Mouse (Mus musculus) heart, embryonic 15.5 days (tissue): ENCODE data around the gene Mlkl. TPM values are rescaled to one million over a fixed set of nuclear protein-coding genes. Genes with fewer than 3 reads are reported as not detected.

ENCODE experiments used
- ATAC-seq: fragments of 200-750 bp; cut with Nextera tagmentation; replicated peaks from 2 replicates; pipeline ENCODE4 v1.8.0; 2017; ENCODE audit warnings: low read depth, moderate TSS enrichment; ENCODE audit not compliant: insufficient number of reproducible peaks, insufficient read depth, low FRiP score
- H3K27ac ChIP-seq: fragments of 300-500 bp; sonication (generic); 2 replicates; pipeline ENCODE4 v1.5.1; 2015; ENCODE audit warnings: mild to moderate bottlenecking, inconsistent platforms
- H3K27me3 ChIP-seq: fragments of 300-500 bp; sonication (generic); 2 replicates; pipeline ENCODE4 v1.6.1; 2015; ENCODE audit warnings: inconsistent platforms
- H3K36me3 ChIP-seq: fragments of 300-500 bp; sonication (generic); 2 replicates; pipeline ENCODE4 v1.6.1; 2015; ENCODE audit warnings: mild to moderate bottlenecking, inconsistent platforms
- H3K4me1 ChIP-seq: fragments of 300-500 bp; sonication (generic); replicated peaks from 2 replicates; pipeline ENCODE4 v1.6.1; 2015; ENCODE audit warnings: inconsistent platforms
- H3K4me2 ChIP-seq: fragments of 300-500 bp; sonication (generic); 2 replicates; pipeline ENCODE4 v1.6.1; 2015; ENCODE audit warnings: inconsistent platforms, mild to moderate bottlenecking, moderate library complexity
- H3K4me3 ChIP-seq: fragments of 300-500 bp; sonication (generic); 2 replicates; pipeline ENCODE4 v1.5.1; 2015; ENCODE audit warnings: mild to moderate bottlenecking, inconsistent platforms
- H3K9ac ChIP-seq: fragments of 300-500 bp; sonication (generic); 2 replicates; pipeline ENCODE4 v1.6.1; 2015; ENCODE audit warnings: mild to moderate bottlenecking, inconsistent platforms
- H3K9me3 ChIP-seq: fragments of 300-500 bp; sonication (generic); replicated peaks from 2 replicates; pipeline ENCODE4 v1.6.1; 2016; ENCODE audit warnings: inconsistent platforms
- WGBS: fragments of 180-500 bp; shearing (Covaris S2); methylation state at CpG from one replicate; pipeline ENCODE4 v1.1.7; 2015; ENCODE audit warnings: mixed read lengths; 5-methylcytosine and 5-hydroxymethylcytosine counted together
- polyA plus RNA-seq: library from polyadenylated mRNA; unstranded; fragments of >200 nt; fragmentation: Nextera tagmentation; extraction: Ambion mirVana; gene quantifications from 2 replicates; pipeline ENCODE4 v1.2.1, GENCODE M21; 2015

The Mlkl gene
- polyA plus RNA-seq, result 3.6 and 3.8 TPM in 2 replicates

DNA sequence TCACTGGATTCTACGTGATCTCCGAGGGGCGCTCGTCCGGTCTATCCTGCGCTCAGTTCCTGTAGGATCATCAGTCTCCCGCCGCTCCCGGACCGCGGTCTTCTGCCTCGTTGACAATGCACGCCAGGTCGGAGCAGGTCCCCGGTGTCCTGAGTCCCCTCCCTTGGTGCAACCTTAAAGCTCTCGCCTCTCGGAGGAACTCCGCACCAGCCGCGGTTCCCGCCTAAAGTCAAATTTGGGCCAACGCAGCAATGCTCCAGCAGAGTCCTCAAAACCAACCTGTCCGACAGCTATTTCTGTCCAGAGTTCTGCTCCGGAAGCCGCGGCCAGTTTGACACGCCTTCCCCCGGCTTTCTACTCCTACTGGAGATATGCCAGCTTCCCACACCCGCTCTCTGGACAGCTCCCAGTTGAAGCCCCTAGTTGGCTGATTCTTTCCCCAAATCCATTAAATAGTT, at the start of gene Mlkl:
Gene Mlkl (minus strand): TSS at position 288 of the 458 bp plus-strand sequence.
- Histone ChIP-seq H3K27ac (peak within 1 kb of the TSS; percentile 44), H3K36me3 (no peaks in the 10 kb centered on the region), H3K9ac (peak within 1 kb of the TSS; percentile 60), H3K27me3 (no peaks in the 10 kb centered on the region), H3K4me3 (peak within 1 kb of the TSS; percentile 64), H3K4me1 (peaks cover 9% of the 10 kb centered on the region), H3K4me2 (peak within 1 kb of the TSS; percentile 94), H3K9me3 (no peaks in the 10 kb centered on the region)
- WGBS, result under 1% methylated on average over 29 of the region's 29 CpGs
- peak; percentile 66 for ATAC-seq

DNA sequence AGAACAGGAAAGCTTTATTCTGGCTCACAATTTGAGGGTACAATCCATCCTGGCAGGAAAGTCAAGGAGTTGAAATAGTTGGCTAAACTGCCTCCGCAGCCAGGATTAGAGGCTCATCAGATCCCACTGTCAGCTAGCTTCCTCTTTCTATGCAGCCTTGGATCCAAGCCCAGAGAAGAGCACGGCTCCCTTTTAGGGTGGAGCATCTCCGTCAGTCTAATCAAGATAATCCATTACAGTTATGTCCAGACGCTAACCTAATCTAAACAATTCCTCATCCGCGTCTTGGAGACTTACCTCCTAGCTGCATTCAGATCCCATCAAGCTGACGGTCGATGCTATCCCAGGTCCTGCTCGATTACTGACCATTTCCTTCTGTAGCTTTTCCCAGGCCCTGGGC, 47.9 kb upstream of the Mlkl start:
- Histone ChIP-seq H3K27ac (no peak overlapping the region), H3K4me3 (no peak overlapping the region), H3K9ac (no peak overlapping the region), H3K36me3 (no peaks in the 10 kb centered on the region), H3K9me3 (no peaks in the 10 kb centered on the region), H3K4me1 (no peaks in the 10 kb centered on the region), H3K4me2 (no peak overlapping the region), H3K27me3 (peaks cover 41% of the 10 kb centered on the region)
- no peak for ATAC-seq
- 46% methylated on average over 9 of the region's 9 CpGs for WGBS

DNA sequence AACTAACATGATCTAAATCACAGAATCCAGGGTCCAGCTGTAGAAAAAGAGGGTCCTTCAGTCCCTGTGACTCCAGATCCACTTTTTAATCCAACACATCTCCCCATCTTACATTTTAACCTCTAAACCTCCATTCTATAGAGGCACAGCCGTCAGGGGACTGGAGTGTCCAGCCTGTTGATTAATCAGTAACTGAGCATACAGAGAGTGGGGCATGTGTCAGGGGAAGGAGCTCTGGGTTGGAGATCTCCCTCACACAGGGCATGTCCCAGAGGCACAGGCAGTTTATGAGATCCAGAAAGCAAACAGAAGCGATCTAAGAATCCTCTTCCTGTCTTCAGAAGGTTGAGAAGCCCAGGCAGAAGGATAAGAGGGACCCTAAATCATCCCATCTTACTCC, 46.7 kb upstream of the Mlkl start:
- Histone ChIP-seq H3K27me3 (peaks cover 29% of the 10 kb centered on the region), H3K4me2 (no peak overlapping the region), H3K27ac (no peak overlapping the region), H3K9ac (no peak overlapping the region), H3K9me3 (no peaks in the 10 kb centered on the region), H3K4me3 (no peak overlapping the region), H3K36me3 (no peaks in the 10 kb centered on the region), H3K4me1 (no peaks in the 10 kb centered on the region)
- 47% methylated on average over 2 of the region's 2 CpGs for WGBS
- ATAC-seq, result no peak

DNA sequence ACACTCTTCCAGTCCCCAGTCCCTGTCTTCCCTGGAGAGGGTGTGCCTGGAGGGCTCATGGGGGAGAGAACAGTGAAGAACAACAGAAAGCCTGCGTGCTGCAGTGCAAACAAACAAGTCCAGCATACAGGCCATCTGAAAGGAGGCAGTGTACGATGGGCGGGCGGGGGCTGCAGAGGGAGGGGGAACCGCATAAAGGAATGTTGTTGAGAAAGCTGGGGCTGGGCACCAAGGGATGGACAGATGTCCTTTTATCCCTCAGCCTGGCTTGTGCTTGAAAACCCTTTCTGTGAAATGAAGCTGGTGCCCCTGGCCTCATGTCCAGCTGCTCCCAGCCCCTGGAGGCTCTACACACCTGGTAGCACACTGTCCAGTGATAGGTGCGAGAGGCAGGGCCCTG, 37.2 kb upstream of the Mlkl start:
- no peaks in the 10 kb centered on the region for H3K9me3 ChIP-seq
- H3K9ac ChIP-seq, result no peak overlapping the region
- no peak for ATAC-seq
- no peak overlapping the region for H3K4me2 ChIP-seq
- H3K27ac ChIP-seq, result no peak overlapping the region
- 62% methylated on average over 6 of the region's 6 CpGs for WGBS
- H3K4me3 ChIP-seq, result no peak overlapping the region
- no peaks in the 10 kb centered on the region for H3K4me1 ChIP-seq
- H3K27me3 ChIP-seq, result no peaks in the 10 kb centered on the region
- H3K36me3 ChIP-seq, result no peaks in the 10 kb centered on the region

DNA sequence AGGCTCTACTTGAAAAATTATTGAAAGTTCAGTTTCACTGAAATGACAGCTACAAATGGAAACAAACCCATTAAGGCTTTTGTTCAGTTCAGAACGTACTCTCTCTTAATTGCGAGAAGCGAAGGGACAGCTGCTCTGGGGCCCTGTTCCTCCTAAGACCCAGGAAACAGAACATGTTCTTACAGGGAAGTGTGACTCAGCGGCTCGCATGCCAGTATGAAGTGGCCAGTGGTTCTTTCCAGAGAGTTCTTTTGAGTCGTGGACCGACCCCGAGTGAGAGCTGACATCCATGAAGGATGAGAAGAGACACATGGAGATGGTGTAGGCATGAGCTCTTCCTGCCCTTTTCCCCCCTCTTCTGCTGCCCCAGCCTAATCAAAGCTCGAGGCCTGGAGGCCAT, 31.7 kb upstream of the Mlkl start:
- Histone ChIP-seq H3K4me2 (no peak overlapping the region), H3K27ac (no peak overlapping the region), H3K4me1 (peaks cover 3% of the 10 kb centered on the region; the same call in 1 of the 2 replicates), H3K4me3 (no peak overlapping the region), H3K9ac (no peak overlapping the region), H3K36me3 (no peaks in the 10 kb centered on the region), H3K27me3 (peaks cover 6% of the 10 kb centered on the region; the same call in 1 of the 2 replicates), H3K9me3 (no peaks in the 10 kb centered on the region)
- ATAC-seq, result no peak
- WGBS, result 71% methylated on average over 9 of the region's 9 CpGs

DNA sequence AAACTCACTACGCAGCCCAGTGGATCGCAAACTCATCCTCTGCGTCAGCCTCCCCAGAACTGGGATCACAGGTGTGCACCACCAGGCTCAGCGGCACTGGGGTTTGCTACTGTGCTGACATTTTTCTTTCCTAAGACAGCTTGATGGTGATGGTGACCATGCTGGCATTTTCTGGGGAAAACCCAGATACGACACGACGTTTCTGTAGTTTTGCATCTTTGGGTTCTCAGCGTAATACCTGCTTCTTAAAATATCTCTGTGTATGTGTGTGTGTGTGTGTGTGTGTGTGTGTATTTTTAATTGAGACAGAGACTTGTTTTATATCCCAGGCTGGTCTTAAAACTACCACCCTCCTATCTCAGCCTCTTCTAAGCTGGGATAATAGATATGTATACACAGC, 29.4 kb upstream of the Mlkl start:
- ATAC-seq, result no peak
- Histone ChIP-seq H3K36me3 (no peaks in the 10 kb centered on the region), H3K4me1 (peaks cover 3% of the 10 kb centered on the region; the same call in 1 of the 2 replicates), H3K4me2 (peak overlapping the region; percentile 48), H3K4me3 (no peak overlapping the region), H3K9ac (peak overlapping the region; percentile 14; the same call in 1 of the 2 replicates), H3K27me3 (peaks cover 6% of the 10 kb centered on the region; the same call in 1 of the 2 replicates), H3K9me3 (no peaks in the 10 kb centered on the region), H3K27ac (no peak overlapping the region)
- 81% methylated on average over 8 of the region's 8 CpGs for WGBS

GRCm38 (mm10) chr8:111366610-111367234, 28.7 kb upstream of the Mlkl start:
- Histone ChIP-seq H3K36me3 (no peaks in the 10 kb centered on the region), H3K9me3 (no peaks in the 10 kb centered on the region), H3K9ac (peak overlapping the region; percentile 14; the same call in 1 of the 2 replicates), H3K4me2 (peak overlapping the region; percentile 48), H3K4me3 (no peak overlapping the region), H3K27ac (no peak overlapping the region), H3K4me1 (peaks cover 3% of the 10 kb centered on the region; the same call in 1 of the 2 replicates), H3K27me3 (peaks cover 6% of the 10 kb centered on the region; the same call in 1 of the 2 replicates)
- 32% methylated on average over 14 of the region's 14 CpGs for WGBS
- ATAC-seq, result peak; percentile 47

GRCm38 (mm10) chr8:111363489-111363888, 25.5 kb upstream of the Mlkl start:
- 74% methylated on average over 8 of the region's 8 CpGs for WGBS

DNA sequence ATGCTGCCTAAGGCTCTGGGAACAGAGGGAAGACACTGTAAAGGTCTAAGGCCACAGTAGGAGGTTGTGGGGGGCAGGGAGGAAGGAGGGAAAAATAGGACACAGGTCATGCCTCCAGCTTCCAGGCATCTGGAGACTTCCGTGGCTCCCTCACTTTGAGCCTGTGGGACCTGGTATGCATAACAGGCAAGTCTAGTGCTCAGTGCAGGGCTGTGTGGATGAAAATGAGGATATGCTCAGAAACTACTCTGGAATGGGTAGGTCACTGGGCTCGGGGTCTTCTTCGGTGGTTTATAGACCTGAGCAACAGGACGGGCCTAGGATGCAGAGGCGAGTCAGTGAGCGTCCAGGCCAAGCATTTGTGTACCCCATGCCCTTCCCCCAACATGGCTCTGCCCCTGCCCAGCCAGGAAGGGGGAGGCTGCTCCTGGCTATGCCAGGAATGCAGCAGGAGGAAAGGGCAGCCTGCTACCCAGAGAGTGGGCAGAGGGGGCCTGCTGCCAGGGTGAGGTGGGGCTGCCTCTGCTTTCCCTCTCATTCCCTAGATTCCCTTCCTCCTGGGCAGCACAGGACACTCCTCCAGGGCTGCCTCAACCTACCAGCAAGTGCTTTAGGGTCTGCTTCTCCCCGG, 22.7 kb upstream of the Mlkl start:
- 0 out of 2 replicates have a peak, but pooled peaks have one; percentile 22 for ATAC-seq
- 52% methylated on average over 7 of the region's 7 CpGs for WGBS
- H3K27me3 ChIP-seq, result no peaks in the 10 kb centered on the region

More at GRCm38 (mm10) chr8:111363489-111363888, 25.5 kb upstream of the Mlkl start:
- Histone ChIP-seq H3K36me3 (no peaks in the 10 kb centered on the region), H3K9ac (no peak overlapping the region), H3K4me1 (peaks cover 8% of the 10 kb centered on the region; the same call in 1 of the 2 replicates), H3K4me3 (no peak overlapping the region), H3K9me3 (no peaks in the 10 kb centered on the region), H3K4me2 (no peak overlapping the region), H3K27me3 (peaks cover 3% of the 10 kb centered on the region; the same call in 1 of the 2 replicates), H3K27ac (no peak overlapping the region)
- ATAC-seq, result no peak

GRCm38 (mm10) chr8:111359936-111360335, 22.0 kb upstream of the Mlkl start:
- H3K4me2 ChIP-seq, result no peak overlapping the region
- no peaks in the 10 kb centered on the region for H3K9me3 ChIP-seq
- WGBS, result 67% methylated on average over 5 of the region's 5 CpGs
- H3K4me1 ChIP-seq, result peaks cover 5% of the 10 kb centered on the region; the same call in 1 of the 2 replicates
- H3K9ac ChIP-seq, result no peak overlapping the region
- H3K36me3 ChIP-seq, result no peaks in the 10 kb centered on the region
- no peaks in the 10 kb centered on the region for H3K27me3 ChIP-seq
- no peak for ATAC-seq
- H3K27ac ChIP-seq, result no peak overlapping the region
- no peak overlapping the region for H3K4me3 ChIP-seq

More for the DNA sequence above, 22.7 kb upstream of the Mlkl start:
- H3K4me3 ChIP-seq, result no peak overlapping the region
- no peak overlapping the region for H3K9ac ChIP-seq
- H3K27ac ChIP-seq, result no peak overlapping the region
- no peaks in the 10 kb centered on the region for H3K9me3 ChIP-seq
- H3K4me1 ChIP-seq, result peaks cover 5% of the 10 kb centered on the region; the same call in 1 of the 2 replicates
- no peaks in the 10 kb centered on the region for H3K36me3 ChIP-seq
- H3K4me2 ChIP-seq, result no peak overlapping the region

GRCm38 (mm10) chr8:111358905-111359304, 20.9 kb upstream of the Mlkl start:
- H3K27ac ChIP-seq, result no peak overlapping the region
- ATAC-seq, result no peak
- no peak overlapping the region for H3K4me3 ChIP-seq
- H3K4me1 ChIP-seq, result peaks cover 5% of the 10 kb centered on the region; the same call in 1 of the 2 replicates
- H3K4me2 ChIP-seq, result no peak overlapping the region
- no peaks in the 10 kb centered on the region for H3K9me3 ChIP-seq
- WGBS, result 57% methylated on average over 1 of the region's 1 CpGs
- H3K36me3 ChIP-seq, result no peaks in the 10 kb centered on the region
- no peak overlapping the region for H3K9ac ChIP-seq
- H3K27me3 ChIP-seq, result no peaks in the 10 kb centered on the region
